Comparison of ENCODE assay signal across 8 mouse cellular contexts in genomic region chr4:147124400-147125306, GRCm38 (mm10). TPM values are rescaled to one million over a fixed set of nuclear protein-coding genes. Genes with fewer than 3 reads are reported as not detected.
DNase-seq lines count a peak whose midpoint lies in the region; ATAC-seq and TF ChIP-seq lines count a peak whose summit lies in the region.
"Not testable (repeated sequence)": the region's sequence is repeated elsewhere in the genome, so short reads cannot be mapped to it uniquely, and the experiment has no call there.

No protein-coding gene starts in this region.

- not testable (repeated sequence) for H3K9me3 ChIP-seq in E14TG2a.4 (ENCODE audit: low read length)
- H3K9me3 ChIP-seq in forebrain, embryonic 13.5 days (replicated peaks) = peaks cover 35% of the 10 kb centered on the region
- peaks cover 28% of the 10 kb centered on the region for H3K9me3 ChIP-seq in heart, embryonic 16.5 days (replicated peaks; ENCODE audit: control insufficient read depth, low read length)
- H3K9me3 ChIP-seq in kidney, embryonic 14.5 days (ENCODE audit: control insufficient read depth, low read length) = peaks cover 16% of the 10 kb centered on the region
- H3K9me3 ChIP-seq in liver, embryonic 12.5 days (replicated peaks) = peaks cover 13% of the 10 kb centered on the region; the same call in 1 of the 2 replicates
- H3K9me3 ChIP-seq in midbrain, embryonic 14.5 days (ENCODE audit: control insufficient read depth, low read length) = peaks cover 39% of the 10 kb centered on the region

- 8% methylated on average over 47 of the region's 48 CpGs for WGBS in forebrain, embryonic 13.5 days
- 5% methylated on average over 48 of the region's 48 CpGs for WGBS in heart, embryonic 16.5 days
- WGBS in kidney, embryonic 14.5 days = 10% methylated on average over 45 of the region's 48 CpGs
- WGBS in liver, embryonic 12.5 days (ENCODE audit: insufficient replicate concordance) = 8% methylated on average over 47 of the region's 48 CpGs
- 9% methylated on average over 44 of the region's 48 CpGs for WGBS in midbrain, embryonic 14.5 days

- peak overlapping the region; percentile 75 for H3K9ac ChIP-seq in forebrain, embryonic 13.5 days
- H3K9ac ChIP-seq in heart, embryonic 16.5 days (ENCODE audit: low read length) = peak overlapping the region; percentile 81
- H3K9ac ChIP-seq in kidney, embryonic 14.5 days (ENCODE audit: low read depth, low read length) = peak overlapping the region; percentile 72
- H3K9ac ChIP-seq in liver, embryonic 12.5 days = peak overlapping the region; percentile 76
- H3K9ac ChIP-seq in midbrain, embryonic 14.5 days (replicated peaks; ENCODE audit: low read length) = peak overlapping the region; percentile 86

- not testable (repeated sequence) for H3K27ac ChIP-seq in forebrain, embryonic 13.5 days; heart, embryonic 16.5 days (ENCODE audit: low read length); kidney, embryonic 14.5 days (ENCODE audit: low read depth, low read length)
- peak overlapping the region; percentile 45; the same call in 1 of the 2 replicates for H3K27ac ChIP-seq in liver, embryonic 12.5 days
- H3K27ac ChIP-seq in midbrain, embryonic 14.5 days (replicated peaks; ENCODE audit: low read depth, low read length) = 0 out of 2 replicates have a peak overlapping the region, but pooled peaks have one; percentile 15

- not testable (repeated sequence) for H3K36me3 ChIP-seq in E14TG2a.4 (ENCODE audit: insufficient read depth, low read length); forebrain, embryonic 13.5 days (ENCODE audit: poor library complexity, severe bottlenecking); heart, embryonic 16.5 days (ENCODE audit: control insufficient read depth, insufficient read depth); kidney, embryonic 14.5 days (ENCODE audit: control insufficient read depth, insufficient read depth, low read length); liver, embryonic 12.5 days; midbrain, embryonic 14.5 days (ENCODE audit: control insufficient read depth, insufficient read depth, low read length)

- peak; percentile 77 for DNase-seq in midbrain, embryonic 14.5 days
- peak; percentile 20 for DNase-seq in right cerebral cortex, postnatal 25 days

- peak overlapping the region; percentile 82 for H3K4me3 ChIP-seq in E14TG2a.4 (replicated peaks; ENCODE audit: low read length)
- H3K4me3 ChIP-seq in forebrain, embryonic 13.5 days = peak overlapping the region; percentile 52
- peak overlapping the region; percentile 70 for H3K4me3 ChIP-seq in heart, embryonic 16.5 days (ENCODE audit: low read length)
- peak overlapping the region; percentile 54 for H3K4me3 ChIP-seq in kidney, embryonic 14.5 days (ENCODE audit: low read length)
- peak overlapping the region; percentile 66 for H3K4me3 ChIP-seq in liver, embryonic 12.5 days
- H3K4me3 ChIP-seq in midbrain, embryonic 14.5 days (replicated peaks; ENCODE audit: low read depth, low read length) = peak overlapping the region; percentile 57

- 0 out of 2 replicates have a peak, but pooled peaks have one; percentile 74 for ATAC-seq in cerebellum, adult (ENCODE audit: insufficient number of reproducible peaks, low FRiP score, low TSS enrichment)
- peak; percentile 99 for ATAC-seq in forebrain, embryonic 13.5 days
- ATAC-seq in heart, embryonic 16.5 days (replicated peaks; ENCODE audit: extremely low read depth, insufficient read depth, low FRiP score) = peak; percentile 90
- ATAC-seq in kidney, embryonic 14.5 days (ENCODE audit: low FRiP score, low TSS enrichment) = peak; percentile 100
- ATAC-seq in liver, embryonic 12.5 days = peak; percentile 95
- ATAC-seq in midbrain, embryonic 14.5 days (ENCODE audit: low FRiP score, low TSS enrichment) = peak; percentile 93

- peak overlapping the region; percentile 76 for H3K4me2 ChIP-seq in forebrain, embryonic 13.5 days
- H3K4me2 ChIP-seq in heart, embryonic 16.5 days (ENCODE audit: low read depth, low read length) = peak overlapping the region; percentile 95
- H3K4me2 ChIP-seq in kidney, embryonic 14.5 days (replicated peaks; ENCODE audit: low read depth, low read length) = peak overlapping the region; percentile 75
- peak overlapping the region; percentile 88 for H3K4me2 ChIP-seq in liver, embryonic 12.5 days
- H3K4me2 ChIP-seq in midbrain, embryonic 14.5 days (ENCODE audit: low read length) = peak overlapping the region; percentile 68

- H3K4me1 ChIP-seq in E14TG2a.4 (replicated peaks; ENCODE audit: low read depth, low read length) = peaks cover 30% of the 10 kb centered on the region
- H3K4me1 ChIP-seq in forebrain, embryonic 13.5 days; heart, embryonic 16.5 days (ENCODE audit: control insufficient read depth, insufficient read depth, low read length); kidney, embryonic 14.5 days (ENCODE audit: control insufficient read depth, insufficient read depth, low read length); midbrain, embryonic 14.5 days (ENCODE audit: control insufficient read depth, insufficient read depth, low read length): not testable (repeated sequence)
- H3K4me1 ChIP-seq in liver, embryonic 12.5 days = peaks cover 12% of the 10 kb centered on the region

- TF ChIP-seq CTCF in E14TG2a.4 (conservative IDR thresholded peaks at IDR 0.05; ENCODE audit: low read length) = not testable (repeated sequence)

- H3K27me3 ChIP-seq in E14TG2a.4 (ENCODE audit: insufficient read depth, low read length); forebrain, embryonic 13.5 days; heart, embryonic 16.5 days (ENCODE audit: control insufficient read depth, insufficient read depth, low read length); kidney, embryonic 14.5 days (ENCODE audit: control insufficient read depth, insufficient read depth, low read length); liver, embryonic 12.5 days (replicated peaks); midbrain, embryonic 14.5 days (ENCODE audit: control insufficient read depth, insufficient read depth, low read length): not testable (repeated sequence)

RNA-seq across cellular contexts. Expression of gene Zfp991, which starts 7.2 kb away (rescaled TPM):
- 3.8 and 4.3 TPM in 2 replicates for polyA plus RNA-seq in forebrain, embryonic 13.5 days (2015; fragmentation: Nextera tagmentation; extraction: Ambion mirVana)
- polyA plus RNA-seq in heart, embryonic 16.5 days (2015; fragmentation: Nextera tagmentation; extraction: Ambion mirVana) = 4.3 and 5.3 TPM in 2 replicates
- polyA plus RNA-seq in kidney, embryonic 14.5 days (2014; fragmentation: Nextera tagmentation; extraction: Ambion mirVana) = 11.5 and 13.3 TPM in 2 replicates
- polyA plus RNA-seq in liver, embryonic 12.5 days (2016; fragmentation: Nextera tagmentation; extraction: Ambion mirVana) = 6.8 and 8.6 TPM in 2 replicates
- polyA plus RNA-seq in midbrain, embryonic 14.5 days (2014; fragmentation: Nextera tagmentation; extraction: Ambion mirVana) = 6.3 TPM in 2 replicates
